Mouse (Mus musculus): Measurements from ENCODE around the gene Vmn2r47. TPM values are rescaled to one million over a fixed set of nuclear protein-coding genes. Genes with fewer than 3 reads are reported as not detected.
"Not testable (repeated sequence)": the region's sequence is repeated elsewhere in the genome, so short reads cannot be mapped to it uniquely, and the experiment has no call there.

The Vmn2r47 gene
- not detected in 2 replicates for polyA plus RNA-seq (2012; rRNA removed)

DNA sequence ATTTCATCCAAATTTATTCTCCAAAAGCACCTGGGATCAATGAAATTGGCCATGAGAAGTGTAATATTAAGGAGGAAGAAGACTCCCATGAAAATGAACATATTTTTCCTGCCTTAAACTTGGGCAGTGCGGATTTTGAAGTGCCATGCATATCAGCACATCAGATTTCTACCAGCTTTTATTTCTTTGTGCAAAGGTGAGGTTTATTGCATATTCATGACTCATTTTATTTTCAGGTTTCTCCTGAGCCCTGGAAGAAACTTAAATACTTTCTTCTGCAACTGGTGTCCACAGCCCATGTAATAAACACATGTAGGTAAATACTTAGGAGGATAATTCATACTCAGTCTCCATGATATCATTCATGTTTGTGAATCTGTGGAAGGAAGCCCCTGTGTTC lies at the start of gene Vmn2r47:
Gene Vmn2r47 (minus strand): TSS at position 101 of the 400 bp plus-strand sequence.
- WGBS = no CpG with 5 or more reads among the region's 1 CpGs
- not testable (repeated sequence) for DNase-seq; H3K4me1 ChIP-seq (replicated peaks; ENCODE audit: control insufficient read depth, insufficient read depth, low read length); H3K27ac ChIP-seq (ENCODE audit: control insufficient read depth, insufficient read depth, low read length); H3K27me3 ChIP-seq (ENCODE audit: control insufficient read depth, insufficient read depth, low read length); H3K4me3 ChIP-seq (ENCODE audit: control insufficient read depth, insufficient read depth, low read length); H3K36me3 ChIP-seq (ENCODE audit: control insufficient read depth, insufficient read depth, low read length)

DNA sequence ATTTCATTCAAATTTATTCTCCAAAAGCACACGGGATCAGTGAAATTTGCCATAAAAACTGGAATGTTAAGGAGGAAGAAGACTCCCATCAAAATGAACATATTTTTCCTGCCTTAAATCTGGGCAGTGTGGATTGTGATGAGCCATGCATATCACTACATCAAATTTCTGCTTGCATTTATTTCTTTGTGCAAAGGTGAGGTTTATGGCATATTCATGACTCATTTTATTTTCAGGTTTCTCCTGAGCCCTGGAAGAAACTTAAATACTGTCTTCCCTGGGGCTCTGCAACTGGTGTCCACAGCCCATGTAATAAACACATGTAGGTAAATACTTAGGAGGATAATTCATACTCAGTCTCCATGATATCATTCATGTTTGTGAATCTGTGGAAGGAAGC lies 70.7 kb downstream of the Vmn2r47 start, which contains the start of gene Vmn2r46:
Gene Vmn2r46 (minus strand): TSS at position 101 of the 400 bp plus-strand sequence.
- H3K36me3 ChIP-seq (ENCODE audit: control insufficient read depth, insufficient read depth, low read length); H3K27ac ChIP-seq (ENCODE audit: control insufficient read depth, insufficient read depth, low read length); H3K4me3 ChIP-seq (ENCODE audit: control insufficient read depth, insufficient read depth, low read length); DNase-seq; H3K4me1 ChIP-seq (replicated peaks; ENCODE audit: control insufficient read depth, insufficient read depth, low read length); H3K27me3 ChIP-seq (ENCODE audit: control insufficient read depth, insufficient read depth, low read length): not testable (repeated sequence)
- no CpG with 5 or more reads among the region's 1 CpGs for WGBS

Other genes with a start within 250 kb of the Vmn2r47 start
- gene Vmn2r46, start 70.8 kb downstream of the Vmn2r47 start, polyA plus RNA-seq (2012; rRNA removed) = not detected in 2 replicates
- not detected in 2 replicates for gene Vmn2r48, start 112.3 kb upstream of the Vmn2r47 start, polyA plus RNA-seq (2012; rRNA removed)
- not detected in 2 replicates for gene Vmn2r49, start 150.9 kb upstream of the Vmn2r47 start, polyA plus RNA-seq (2012; rRNA removed)
- gene Vmn2r50, start 212.0 kb upstream of the Vmn2r47 start, polyA plus RNA-seq (2012; rRNA removed) = not detected in 2 replicates

Measured in thymus, adult 2 months (tissue).